Mouse (Mus musculus) naive thymus-derived CD4-positive, alpha-beta T cell, adult 2 months (primary cell): Measurements from ENCODE around the gene Oprd1.

ENCODE experiments used
- DNase-seq: peaks from one replicate; pipeline ENCODE4 v3.0.0-alpha.2; 2011; ENCODE audit warnings: low read depth

Gene Oprd1

DNA sequence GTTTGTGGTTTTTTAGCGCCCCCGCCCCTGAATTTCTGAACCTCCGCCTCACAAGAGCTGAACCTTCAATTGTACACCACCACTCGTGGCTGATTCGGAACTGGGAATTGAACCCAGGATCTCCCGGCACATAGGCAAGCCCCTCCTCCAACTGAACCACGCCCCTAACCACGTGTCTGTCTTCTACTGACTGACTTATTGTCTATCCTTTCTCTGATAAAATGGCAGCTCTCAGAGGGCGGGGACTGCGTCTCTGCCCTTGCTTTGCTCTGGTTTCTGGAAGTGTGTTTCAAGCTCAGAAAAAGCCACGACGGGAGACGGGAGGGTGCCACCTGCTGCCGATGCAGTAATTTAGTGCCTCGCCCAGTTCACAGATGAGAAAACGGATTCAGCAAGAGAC, 10.4 kb downstream of the Oprd1 start:
- DNase-seq: no peak

DNA sequence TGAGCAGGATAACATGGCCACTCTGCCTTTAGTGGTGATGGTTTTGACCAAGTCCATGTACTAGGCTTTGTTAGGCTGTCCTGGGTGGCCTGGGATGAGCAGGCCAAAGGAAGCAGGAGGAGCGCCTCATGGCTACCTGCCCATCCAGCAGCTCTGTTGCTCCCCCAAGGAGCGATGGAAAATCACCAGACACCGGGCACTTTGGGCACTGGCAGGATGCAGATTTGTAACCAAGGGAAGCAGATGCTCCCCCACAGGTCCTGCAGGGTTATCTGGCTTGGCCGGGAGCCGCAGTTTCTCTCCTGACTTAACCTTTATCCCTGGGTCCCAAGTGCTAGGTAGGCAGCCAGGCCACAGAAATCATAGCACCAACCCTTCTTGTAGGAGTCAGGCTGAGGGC, 10.9 kb downstream of the Oprd1 start:
- no peak for DNase-seq

DNA sequence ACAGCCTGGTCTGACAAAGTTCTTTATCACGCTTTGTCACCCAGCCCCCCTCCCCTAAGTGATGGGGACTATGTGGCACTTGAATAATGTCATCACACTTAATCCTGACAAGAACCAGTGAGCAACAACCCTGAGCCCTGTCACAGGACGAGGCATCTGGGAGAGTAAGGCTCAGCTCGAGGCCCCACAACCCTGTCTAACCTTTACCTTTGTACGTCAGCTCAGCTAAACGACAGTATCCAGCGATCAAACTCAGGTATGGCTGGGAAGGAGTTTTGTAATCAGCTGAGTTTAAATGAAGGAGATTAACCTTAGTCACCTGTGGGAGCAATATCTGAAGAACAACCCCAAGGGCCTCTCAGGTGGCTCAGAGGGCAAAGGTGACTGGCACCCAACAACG, 12.0 kb downstream of the Oprd1 start:
- no peak for DNase-seq

DNA sequence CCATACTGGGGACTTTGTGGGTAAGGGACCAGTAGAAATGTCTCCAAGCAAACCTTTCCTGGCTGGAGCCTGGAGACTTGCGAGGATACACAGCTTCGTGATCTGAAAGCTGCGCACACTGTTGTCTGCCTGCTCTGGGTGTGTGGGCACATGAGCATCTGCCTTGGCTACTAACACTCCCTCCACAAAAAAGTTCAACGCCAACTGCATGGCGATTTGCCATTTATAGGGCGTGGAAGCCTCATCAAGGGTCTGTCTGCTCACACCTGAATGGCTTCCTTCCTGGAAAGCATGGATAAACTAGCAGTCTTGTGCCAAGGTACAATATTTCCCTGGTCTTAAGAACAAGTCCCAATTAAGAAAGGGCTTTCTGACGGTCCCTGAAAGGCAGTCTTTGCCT, 12.5 kb downstream of the Oprd1 start:
- no peak for DNase-seq

DNA sequence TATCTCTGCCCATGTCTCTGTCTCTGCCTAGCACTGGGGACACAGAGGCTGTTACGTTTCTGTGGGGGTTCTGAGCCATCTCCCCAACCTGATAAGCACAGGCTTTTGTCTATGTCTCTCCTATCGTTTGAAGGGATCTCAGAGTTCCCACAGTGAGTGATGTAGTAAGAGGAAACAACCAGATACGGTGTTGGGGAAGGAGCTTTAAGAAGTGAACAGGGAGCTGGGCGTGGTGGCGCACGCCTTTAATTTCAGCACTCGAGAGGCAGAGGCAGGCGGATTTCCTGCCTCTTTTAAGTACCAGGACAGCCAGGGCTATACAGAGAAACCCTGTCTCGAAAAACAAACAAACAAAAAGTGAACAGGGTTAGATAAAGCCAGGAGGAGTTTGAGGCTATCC, 13.2 kb downstream of the Oprd1 start:
- no peak for DNase-seq

DNA sequence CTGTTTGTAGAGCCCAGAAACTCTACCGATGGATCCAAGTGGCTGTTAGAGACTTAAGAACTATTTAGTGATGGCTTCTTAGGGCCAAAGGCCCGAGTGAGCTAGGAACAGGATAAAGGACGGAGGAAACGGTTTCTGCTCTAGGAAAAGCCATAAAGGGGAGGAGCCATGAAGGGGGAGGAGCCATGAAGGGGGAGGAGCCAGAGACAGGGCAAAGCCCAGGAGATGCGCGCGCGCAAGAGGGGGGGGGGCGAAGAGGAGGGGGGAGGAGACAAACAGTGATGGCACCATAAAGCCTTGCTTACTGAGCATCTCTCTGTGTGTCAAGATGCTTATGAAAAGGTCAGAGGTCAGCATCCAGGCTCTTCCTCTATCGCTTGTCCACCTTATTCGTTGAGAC, 13.6 kb downstream of the Oprd1 start:
- no peak for DNase-seq

DNA sequence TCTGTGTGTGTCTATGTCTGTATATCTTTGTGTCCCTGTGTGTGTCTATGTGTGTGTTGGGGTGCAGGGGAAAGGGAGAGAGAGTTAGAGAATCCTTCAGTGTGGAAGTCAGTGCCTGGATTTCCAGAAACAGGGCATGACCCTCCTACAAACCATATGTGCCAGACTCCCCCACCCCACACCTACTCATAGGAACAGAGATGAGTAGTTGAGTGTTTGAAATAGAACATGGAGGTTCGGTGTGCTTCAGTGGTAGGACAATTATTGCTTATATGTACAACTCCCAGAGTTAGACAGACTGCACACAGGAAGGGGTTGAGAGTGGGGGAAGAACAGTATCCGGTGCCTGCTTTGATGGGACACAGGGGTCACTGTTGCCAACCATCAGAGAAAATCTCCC, 14.2 kb downstream of the Oprd1 start:
- DNase-seq: no peak

DNA sequence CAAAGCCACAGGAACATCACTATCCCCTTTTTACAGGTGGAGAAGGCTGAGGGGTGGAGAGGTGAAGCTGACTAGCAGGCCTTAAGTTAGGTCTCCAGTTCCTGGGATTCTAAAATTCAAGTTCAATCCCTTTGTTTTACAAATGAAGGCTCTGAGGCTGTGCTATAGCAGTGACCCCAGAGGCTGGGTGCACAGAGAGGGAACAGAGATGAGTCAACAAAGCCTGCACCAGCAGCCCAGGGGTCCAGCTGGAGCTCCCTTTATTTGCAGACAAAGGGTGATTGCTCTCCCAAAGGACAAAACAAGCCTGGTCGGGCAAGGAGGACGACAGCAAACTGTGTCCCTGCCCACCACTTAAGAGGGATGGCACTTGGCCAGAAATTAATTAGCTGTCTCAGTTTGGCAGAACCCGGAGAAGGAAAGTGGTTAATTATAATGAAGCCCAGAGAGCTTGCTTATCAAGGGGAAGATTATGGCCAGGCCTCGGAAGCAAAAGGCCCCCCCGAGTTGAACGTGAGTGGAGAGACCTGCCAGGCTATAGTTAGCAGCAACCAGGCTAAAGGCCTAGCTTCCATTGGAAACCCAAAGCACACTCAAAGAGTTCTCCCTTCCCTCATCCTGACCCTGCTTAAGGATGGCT, 15.2 kb downstream of the Oprd1 start:
- no peak for DNase-seq

DNA sequence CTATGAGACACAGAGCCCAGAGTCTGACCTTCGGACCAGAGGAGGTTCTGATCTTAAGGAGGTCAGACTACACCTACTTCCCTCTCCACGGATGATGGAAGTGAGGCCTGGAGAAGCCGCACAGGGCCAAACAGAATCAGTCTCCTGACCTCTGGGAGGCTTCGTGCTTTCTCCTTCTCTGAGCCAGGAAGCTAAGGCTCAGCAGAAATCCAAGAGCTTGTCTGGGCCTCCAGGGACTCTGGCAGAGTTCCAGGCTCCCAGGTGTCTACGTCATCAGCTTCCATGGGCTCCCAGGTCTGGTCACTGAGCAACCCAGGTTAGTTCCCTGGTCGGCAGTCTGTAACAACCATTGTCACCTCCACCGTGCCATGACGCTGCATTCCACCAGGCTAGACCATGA, 17.2 kb downstream of the Oprd1 start:
- DNase-seq: no peak

DNA sequence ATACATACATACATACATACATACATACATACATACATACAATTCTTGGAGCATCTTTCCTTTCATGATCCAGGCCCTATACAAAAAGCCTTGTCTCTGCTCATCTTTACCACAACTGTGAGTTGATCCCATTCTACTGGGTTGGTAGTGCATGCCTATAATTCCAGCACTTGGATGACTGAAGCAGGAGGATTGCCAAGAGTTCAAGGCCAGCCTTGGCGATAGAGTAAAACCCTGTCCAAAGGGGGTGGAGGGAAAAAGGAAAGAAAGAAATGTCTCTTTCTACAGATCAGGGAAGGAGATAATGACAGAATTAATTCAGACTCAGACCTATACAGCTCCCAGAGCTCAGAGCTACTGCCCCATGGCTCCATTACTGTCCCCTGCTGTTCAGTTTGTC, 21.1 kb downstream of the Oprd1 start:
- DNase-seq: no peak

DNA sequence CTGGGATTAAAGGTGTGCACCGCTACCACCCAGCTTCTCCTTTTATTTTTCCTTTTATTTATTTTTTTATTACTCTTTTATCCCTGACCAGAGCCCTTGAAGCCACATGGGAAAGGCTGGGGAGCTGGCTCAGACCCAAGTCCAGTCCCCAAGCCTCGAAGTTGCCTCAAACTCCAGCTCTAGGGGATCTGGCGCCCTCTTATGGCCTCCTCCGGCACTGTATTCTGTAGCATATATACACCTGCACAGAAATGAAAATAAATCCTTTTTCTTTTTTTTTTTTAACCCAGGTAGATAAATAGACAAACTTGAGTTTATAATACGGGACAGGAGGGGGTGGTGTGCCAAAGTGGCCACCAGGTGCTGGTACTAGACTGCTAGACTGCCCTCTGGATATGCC, 22.6 kb downstream of the Oprd1 start:
- DNase-seq: no peak

DNA sequence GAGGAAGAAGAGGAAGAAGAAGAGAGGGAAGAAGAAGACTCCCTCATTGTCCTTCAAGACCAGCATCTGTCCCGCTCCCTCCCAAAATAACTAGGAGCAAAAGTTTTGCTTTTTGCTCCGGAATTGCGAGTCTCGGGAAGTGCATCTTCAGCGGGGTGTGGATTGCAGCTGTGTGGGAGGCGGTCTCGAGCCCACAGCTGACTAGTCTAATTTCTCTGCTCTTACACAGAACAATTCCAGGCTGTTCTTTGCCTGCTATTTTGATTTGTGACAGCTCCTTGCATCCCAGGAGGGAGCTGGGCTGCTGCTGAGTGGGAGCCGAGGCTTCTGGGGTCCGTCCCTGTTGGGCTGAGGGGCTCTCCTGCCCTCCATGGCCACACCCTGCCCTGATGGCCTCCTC, 24.7 kb downstream of the Oprd1 start:
- DNase-seq: no peak

DNA sequence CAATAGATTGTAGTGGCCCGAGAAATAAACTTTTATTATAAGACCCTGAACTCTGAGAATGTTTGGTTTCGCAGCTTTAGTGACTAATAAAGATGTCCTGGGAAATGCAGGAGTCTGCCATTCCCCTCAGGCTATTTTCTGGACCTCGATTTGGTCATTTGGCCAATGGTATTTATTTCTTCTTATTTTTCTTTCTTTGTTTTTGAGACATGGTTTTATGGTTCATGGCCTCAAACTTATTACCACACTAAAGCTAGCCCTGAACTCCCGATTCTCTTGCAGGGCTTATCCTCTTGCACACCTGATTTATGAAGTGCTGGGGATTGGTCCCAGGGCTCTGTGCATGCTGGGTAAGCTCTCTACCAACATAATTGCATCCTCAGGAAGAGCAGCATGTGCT, 28.0 kb downstream of the Oprd1 start:
- DNase-seq: no peak

DNA sequence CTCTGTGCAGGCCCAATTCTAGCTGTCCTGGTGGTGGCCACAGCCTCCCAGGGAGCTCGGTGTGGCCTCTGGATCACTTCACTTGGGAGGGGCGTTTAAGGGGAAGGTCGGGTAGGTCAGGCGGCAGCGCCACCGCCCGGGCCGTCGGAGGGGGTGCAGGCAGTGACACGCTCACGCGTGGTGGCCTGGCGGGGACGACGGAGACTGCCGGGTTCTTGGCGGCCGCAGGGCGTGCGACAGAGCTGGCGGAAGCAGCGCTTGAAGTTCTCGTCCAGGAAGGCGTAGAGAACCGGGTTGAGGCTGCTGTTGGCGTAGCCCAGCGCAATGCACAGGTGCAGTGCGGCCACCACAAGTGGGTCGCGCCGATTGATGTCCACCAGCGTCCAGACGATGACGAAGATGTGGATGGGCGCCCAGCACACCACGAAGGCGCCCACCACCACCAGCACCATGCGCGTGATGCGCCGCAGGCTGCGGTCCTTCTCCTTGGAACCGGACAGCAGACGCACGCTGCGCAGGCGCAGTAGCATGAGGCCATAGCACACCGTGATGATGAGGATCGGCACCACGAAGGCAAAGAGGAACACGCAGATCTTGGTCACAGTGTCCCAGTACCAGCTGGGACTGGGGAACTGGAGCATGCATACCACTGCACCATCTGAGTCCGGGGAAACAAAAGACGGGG, 30.7 kb downstream of the Oprd1 start:
- DNase-seq: peak; percentile 18

DNA sequence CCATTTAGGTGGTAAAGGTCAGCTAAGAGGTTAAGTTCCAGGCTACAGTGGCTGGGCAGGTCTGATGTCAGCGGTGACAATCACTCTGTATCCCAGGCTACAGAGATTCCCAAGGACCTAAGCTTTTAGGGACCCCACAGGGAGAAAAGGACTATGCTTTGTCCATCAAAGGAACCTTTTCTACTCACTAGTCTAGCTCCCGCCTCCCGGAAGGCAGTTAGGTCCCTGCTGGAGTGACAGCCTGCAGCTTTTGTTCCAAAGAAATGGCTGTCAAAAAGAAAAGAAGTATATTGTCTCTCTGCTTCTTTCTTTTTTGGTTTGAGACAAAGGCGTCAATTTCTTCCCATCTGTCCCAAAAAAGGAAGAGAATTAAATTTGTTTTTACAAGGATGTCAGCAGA, 33.1 kb downstream of the Oprd1 start:
- DNase-seq: no peak

DNA sequence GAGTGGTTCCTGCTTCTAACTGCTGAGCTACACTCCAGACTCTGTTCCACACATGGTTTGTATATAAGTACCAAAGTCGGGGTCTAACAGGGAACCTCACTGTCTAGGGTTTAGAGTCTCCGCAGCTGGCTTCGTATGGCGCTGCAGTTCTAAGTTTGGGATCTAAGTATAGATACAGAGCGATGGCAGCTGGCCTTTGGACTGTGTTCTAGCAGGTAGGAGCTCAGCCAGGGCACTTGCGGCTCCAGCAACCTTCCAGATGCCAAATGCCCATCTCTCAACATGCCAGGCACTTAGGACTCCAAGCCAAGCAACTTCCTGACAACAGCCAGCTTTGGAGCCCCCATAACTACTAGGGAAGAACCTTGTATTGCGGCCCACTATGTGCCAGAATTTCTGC, 36.1 kb downstream of the Oprd1 start:
- DNase-seq: no peak

DNA sequence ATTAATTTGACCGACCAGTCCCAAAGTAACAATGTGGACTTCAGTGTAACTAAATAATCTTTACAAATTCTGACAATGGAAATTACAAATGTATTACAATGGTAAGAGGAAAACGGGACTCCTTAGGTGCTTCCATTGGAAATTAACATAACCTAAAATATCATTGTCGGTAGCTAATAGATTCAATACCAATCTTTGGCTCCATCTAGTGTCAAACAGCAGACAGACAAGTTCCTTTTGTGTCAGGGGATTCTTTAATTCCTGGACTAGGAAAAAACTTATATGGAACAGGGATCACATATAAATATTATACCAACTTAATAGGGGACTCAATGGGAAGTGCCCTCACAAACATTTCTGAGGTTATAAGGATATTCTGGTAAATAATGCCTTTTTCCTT, 43.1 kb downstream of the Oprd1 start:
- no peak for DNase-seq

DNA sequence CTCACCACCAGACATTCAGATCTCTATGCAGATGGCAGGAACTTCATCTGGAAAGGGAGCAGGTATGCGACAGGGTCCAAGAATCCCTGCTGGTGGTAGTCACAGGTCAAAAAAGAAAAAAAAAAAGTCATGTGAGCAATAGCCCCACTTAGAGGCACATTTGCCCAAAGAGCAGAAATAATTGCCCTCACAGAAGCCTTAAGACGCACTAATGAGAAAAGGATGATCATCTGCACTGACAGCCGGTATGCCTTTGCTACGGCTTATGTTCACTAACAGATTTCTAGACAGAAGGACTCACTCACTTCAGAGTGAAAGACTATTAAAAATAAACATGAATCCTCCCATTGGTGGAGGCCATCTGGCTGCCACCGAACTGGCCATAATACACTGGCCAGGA, 44.7 kb downstream of the Oprd1 start:
- no peak for DNase-seq

DNA sequence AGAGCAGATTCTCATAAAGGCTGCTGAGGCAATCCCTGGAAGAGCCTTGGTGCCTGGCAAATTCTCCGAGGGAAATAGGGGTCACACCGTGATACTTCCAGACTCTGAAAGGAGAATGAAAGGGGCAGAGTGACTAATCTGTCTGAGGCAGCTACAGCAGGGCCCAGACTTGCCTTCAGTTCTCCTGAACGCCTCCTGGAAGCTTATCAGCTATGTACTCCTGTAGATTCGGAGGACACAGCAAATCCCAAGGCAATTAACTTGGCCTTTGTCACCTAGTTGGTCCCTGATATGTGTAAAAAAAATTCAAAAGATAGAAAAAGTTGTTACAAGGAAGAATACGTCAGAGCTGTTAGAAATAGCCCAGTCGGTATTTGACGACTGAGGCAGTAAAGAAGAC, 49.2 kb downstream of the Oprd1 start:
- DNase-seq: no peak

DNA sequence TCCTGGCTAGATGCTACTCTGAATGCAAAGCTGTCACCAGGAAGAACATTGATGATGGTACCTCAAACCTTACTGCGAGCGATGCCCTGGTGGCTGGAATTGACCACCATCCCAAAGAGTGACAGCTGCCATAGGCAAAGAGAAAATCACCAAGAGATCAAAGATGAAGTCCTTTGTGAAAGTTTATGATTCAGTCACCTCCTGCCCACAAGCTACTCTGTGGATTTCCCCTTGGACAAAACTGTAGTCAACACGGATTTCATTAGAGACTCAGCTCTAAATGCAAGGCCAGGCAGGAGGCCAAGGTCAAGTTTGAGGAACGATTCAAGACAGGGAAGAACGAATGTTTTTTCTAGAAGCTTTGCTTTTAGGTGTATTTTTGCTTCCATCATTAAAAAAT, 50.4 kb downstream of the Oprd1 start:
- no peak for DNase-seq

DNA sequence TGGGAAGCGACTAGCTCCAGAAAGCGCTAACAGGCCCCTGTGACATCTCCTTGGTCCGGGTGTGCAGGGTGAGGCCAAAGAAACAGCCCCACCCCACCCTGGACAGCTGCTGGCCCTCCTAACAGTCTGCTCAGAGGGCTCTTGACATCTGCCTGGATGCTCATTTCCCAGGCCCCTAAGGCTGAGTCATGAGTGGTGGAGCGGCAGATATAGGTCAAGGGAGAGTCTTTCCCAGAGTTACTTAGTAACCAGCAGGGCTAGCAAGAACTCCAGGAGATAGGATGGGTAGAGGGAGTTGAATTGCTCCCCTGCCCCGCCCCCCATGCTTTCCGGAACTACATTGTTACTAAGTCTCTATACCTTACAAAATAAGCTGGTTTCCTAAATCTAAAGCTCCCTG, 51.1 kb downstream of the Oprd1 start:
- no peak for DNase-seq

DNA sequence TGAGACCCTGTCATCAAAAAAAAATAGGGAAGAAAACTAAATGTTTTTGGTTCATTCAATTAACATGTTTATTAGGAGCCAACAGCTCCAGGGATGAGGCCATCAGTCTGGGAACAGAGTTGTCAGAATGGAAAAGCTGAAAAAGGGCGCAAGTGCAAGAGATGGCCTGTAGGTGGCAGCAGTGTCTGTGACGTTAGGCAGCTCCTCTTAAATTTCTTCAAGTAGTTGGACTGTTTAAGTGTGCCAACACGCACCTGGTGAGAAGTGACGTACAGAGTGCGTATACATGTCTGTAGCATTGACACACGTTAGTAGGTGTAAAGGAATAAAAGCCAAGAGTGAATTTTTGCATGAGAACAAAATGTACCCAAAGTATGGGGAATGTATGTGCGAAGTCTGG, 55.4 kb downstream of the Oprd1 start:
- peak; percentile 79 for DNase-seq

DNA sequence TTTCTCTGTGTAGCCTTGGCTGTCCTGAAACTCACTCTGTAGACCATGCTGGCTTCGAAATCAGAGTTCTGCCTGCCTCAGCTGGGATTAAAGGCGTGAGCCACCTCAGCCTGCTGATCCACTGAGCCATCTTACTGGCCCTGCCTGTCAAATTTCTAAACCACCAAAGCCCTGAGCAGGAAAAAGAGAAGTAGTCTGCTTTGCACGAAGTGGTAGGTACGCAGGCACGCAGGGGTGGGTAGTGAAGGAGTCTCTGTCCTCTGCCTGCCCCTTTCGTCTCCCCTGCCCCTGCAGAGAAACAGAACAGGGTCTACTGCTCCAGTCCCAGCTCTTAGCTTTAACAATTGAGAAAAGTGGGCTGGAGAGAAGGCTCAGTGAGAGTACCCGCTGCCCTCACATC, 59.2 kb downstream of the Oprd1 start:
- DNase-seq: no peak

DNA sequence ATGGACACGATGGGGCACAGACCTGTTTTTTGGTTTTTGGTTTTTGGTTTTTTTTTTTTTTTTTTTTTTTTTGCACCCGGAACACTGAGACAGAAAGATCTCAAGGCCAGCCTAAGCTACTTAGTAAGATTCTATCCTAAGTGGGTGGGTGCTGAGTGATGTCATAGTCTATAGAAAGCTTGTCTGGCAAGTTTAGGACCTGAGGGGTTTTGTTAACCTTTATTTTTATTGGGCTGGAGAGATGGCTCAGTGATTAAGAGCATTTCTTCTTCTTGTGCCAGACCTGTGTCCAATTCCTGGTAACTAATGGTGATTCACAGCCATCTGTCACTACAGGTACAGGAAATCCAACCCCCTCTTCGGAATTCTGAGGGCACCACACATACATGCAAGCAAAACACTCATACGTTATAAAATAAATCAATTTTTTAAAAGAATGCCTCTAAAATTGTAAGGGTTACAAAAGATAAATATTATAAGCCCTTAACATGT, 63.7 kb downstream of the Oprd1 start:
- no peak for DNase-seq
